Mouse (Mus musculus): ENCODE data around the gene Cox6b2. TPM values are rescaled to one million over a fixed set of nuclear protein-coding genes. Genes with fewer than 3 reads are reported as not detected.

Cox6b2 gene
- total RNA-seq, 2 experiments from 2014 or later = 11.7 to 16.9 TPM

DNA sequence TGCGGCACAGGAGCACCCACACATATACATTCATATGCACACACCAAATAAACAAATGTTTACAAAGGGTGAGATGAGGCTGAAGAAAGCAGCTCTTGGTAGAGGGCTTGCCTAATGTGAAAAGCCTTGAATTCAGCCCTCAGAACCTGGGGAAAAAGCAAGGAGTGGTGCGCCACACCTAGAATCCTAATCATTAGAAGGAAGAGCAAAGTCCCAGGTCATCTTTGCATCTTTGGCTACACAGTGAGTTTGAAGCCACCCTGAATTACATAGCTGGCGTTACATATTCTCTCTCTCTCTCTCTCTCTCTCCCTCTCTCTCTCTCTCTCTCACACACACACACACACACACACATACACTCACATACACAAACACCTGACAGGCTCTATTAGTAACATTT lies 33.6 kb downstream of the Cox6b2 start:
- no peak for DNase-seq

DNA sequence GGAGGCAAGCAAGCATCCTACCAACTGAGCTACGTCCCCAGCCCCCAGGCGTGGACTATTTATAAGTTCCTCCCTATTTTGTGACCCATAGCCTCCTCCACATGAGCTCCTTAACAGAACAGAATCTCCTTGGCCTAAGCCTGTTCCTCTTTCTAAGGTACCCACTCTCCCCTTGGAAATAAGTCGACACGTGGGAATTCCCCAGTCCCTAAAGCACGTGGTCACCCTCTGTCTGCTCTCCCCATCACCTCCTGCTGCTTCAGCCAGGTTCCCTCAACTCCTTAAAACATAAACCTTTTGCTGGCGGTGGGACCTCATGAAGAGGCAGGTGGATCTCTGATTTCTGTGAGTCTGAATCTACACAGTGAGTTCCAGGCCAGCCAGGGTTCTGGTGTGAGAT lies 35.9 kb downstream of the Cox6b2 start:
- DNase-seq = no peak

DNA sequence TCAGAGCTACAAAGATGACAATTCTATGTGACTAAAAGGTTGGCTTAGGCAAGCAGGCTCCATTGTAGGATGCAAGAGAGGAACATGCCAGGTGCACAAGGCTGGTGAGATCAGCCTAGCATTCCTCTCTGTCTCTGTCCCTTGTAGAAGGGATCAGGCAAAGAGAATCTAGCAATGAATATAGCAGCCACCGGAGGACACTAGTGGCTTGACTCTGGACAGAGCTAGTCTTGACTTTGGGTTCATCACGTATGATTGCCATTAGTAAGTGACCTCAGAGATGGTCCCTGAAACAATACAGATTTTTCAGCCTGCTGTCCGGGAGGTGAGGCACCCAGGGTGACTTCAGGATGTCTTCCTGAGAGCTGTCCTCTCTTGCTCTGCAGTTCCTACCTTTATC lies 40.3 kb downstream of the Cox6b2 start:
- DNase-seq = no peak

DNA sequence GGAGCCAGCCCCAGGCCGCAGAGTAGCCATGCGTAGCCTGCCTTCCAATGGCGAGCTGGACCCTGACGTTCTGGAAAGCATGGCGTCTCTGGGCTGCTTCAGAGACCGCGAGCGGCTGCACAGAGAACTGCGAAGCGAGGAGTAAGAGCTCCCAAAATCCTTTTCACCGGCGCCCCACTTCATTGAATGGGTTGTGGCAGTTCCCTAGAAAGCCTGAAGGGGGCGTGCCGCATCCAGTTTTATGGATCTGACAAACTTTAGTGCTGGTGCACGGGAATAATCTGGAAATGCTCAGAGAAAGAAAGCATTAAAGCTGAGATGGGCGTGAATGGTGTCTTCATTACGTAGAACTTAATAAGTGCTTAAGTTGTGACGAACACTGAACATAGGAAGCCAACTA lies 47.8 kb downstream of the Cox6b2 start:
- DNase-seq = peak; percentile 50

DNA sequence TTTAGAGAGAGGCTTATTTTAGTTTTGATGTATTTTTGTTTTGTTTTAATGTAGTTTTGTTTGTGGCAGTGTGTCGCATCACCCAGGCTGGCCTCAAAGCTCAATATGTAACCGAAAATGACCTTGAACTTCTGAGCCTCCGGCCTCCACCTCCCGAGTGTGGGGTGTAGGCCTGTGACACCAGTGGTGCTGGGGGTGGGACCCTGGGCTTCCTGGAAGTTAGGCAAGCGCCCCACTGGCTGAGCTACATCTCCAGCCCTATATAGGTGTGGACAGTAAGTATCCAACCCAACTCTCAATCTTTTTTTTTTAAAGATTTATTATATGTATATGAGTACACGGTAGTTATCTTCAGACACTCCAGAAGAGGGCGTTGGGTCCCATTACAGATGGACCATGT lies 49.7 kb downstream of the Cox6b2 start:
- DNase-seq = no peak

DNA sequence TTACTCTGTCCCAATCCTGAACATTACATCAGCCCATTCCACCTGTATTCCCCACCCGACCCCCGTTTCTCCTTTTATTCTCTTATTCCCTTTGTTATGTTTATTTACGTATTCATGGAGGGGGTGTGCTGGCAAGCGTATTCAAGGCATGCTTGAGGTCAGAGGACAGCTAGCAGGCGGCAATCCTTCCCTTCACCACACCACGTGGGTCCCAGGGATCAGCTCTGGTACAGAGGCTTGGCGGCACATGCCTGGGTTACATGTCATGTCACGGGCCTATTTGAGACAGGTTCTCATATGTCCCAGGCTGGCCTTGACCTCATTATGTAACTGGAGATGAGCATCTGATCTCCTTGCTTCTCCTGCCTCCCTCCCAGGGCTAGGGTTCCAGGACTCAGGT lies 50.6 kb downstream of the Cox6b2 start:
- no peak for DNase-seq

Other genes with a start within 250 kb of the Cox6b2 start
- 10 to 100 TPM; 48.7 to 59.0 TPM for gene Tnnt1, start 236.7 kb downstream of the Cox6b2 start, total RNA-seq (2021)
- gene Tnni3, start 228.9 kb downstream of the Cox6b2 start, total RNA-seq (2021) = 1,000 to 10,000 TPM; 4,693 to 5,168 TPM
- gene Dnaaf3, start 220.6 kb downstream of the Cox6b2 start, total RNA-seq (2021) = under 1 TPM; 0.41 to 0.57 TPM
- gene Syt5, start 205.6 kb downstream of the Cox6b2 start, total RNA-seq (2021) = 1 to 10 TPM; 1.1 to 1.5 TPM
- gene Ptprh, start 149.1 kb downstream of the Cox6b2 start, total RNA-seq (2021) = not detected
- gene Tmem86b, start 121.7 kb downstream of the Cox6b2 start, total RNA-seq (2021) = 1 to 10 TPM; 6.6 to 8.5 TPM
- 10 to 100 TPM; 79.1 to 81.3 TPM for gene Ppp6r1, start 94.1 kb downstream of the Cox6b2 start, total RNA-seq (2021)
- 10 to 100 TPM; 51.5 to 54.7 TPM for gene Hspbp1, start 68.0 kb downstream of the Cox6b2 start, total RNA-seq (2021)
- 1 to 10 TPM; 4.1 to 5.9 TPM for gene Brsk1, start 62.5 kb downstream of the Cox6b2 start, total RNA-seq (2021)
- gene Tmem150b, start 27.8 kb downstream of the Cox6b2 start, total RNA-seq (2021) = under 1 TPM in 1 of 2 experiments, not detected in 1; 0.12 TPM
- 10 to 100 TPM; 41.6 to 43.5 TPM for gene Kmt5c, start 13.0 kb downstream of the Cox6b2 start, total RNA-seq (2021)
- not detected for gene Fam71e2, start 18.2 kb upstream of the Cox6b2 start, total RNA-seq (2021)
- under 1 TPM in 1 of 2 experiments, not detected in 1; 0.23 TPM for gene Il11, start 29.8 kb upstream of the Cox6b2 start, total RNA-seq (2021)
- gene Tmem190, start 29.8 kb upstream of the Cox6b2 start, total RNA-seq (2021) = not detected
- 1 to 10 TPM; 2.7 to 5.1 TPM for gene Tmem238, start 36.6 kb upstream of the Cox6b2 start, total RNA-seq (2021)
- 100 to 1,000 TPM; 726 to 732 TPM for gene Rpl28, start 39.8 kb upstream of the Cox6b2 start, total RNA-seq (2021)
- gene Ube2s, start 59.5 kb upstream of the Cox6b2 start, total RNA-seq (2021) = 100 to 1,000 TPM; 281 to 285 TPM
- gene Shisa7, start 91.6 kb upstream of the Cox6b2 start, total RNA-seq (2021) = under 1 TPM in 1 of 2 experiments, not detected in 1; 0.20 TPM
- gene Isoc2b, start 117.2 kb upstream of the Cox6b2 start, total RNA-seq (2021) = 1 to 10 TPM; 1.6 to 2.3 TPM
- gene Isoc2a, start 124.1 kb upstream of the Cox6b2 start, total RNA-seq (2021) = 10 to 100 TPM; 14.7 to 15.5 TPM
- gene Gm36210, start 153.4 kb upstream of the Cox6b2 start, total RNA-seq (2021) = not detected
- gene Zfp628, start 162.1 kb upstream of the Cox6b2 start, total RNA-seq (2021) = 10 to 100 TPM; 14.7 to 16.7 TPM
- gene Nat14, start 168.9 kb upstream of the Cox6b2 start, total RNA-seq (2021) = 1 to 10 TPM; 3.9 to 6.2 TPM
- gene Ssc5d, start 172.7 kb upstream of the Cox6b2 start, total RNA-seq (2021) = 10 to 100 TPM in 1 of 2 experiments, 1 to 10 TPM in 1; 8.7 to 11.1 TPM
- 10 to 100 TPM; 10.6 TPM for gene Sbk2, start 211.3 kb upstream of the Cox6b2 start, total RNA-seq (2021)
- 10 to 100 TPM; 21.0 to 24.3 TPM for gene Sbk3, start 218.1 kb upstream of the Cox6b2 start, total RNA-seq (2021)
- gene Zfp579, start 243.1 kb upstream of the Cox6b2 start, total RNA-seq (2021) = 10 to 100 TPM; 28.4 to 38.0 TPM